Mouse (Mus musculus) lung, postnatal 0 days (tissue): Measurements from ENCODE around the gene Dctpp1.

Experiments
- CTCF ChIP-seq: IDR thresholded peaks from 2 replicates; pipeline ENCODE4 v1.5.1; 2016; ENCODE audit warnings: antibody characterized with exemption, mild to moderate bottlenecking
- EP300 ChIP-seq: IDR thresholded peaks from 2 replicates; pipeline ENCODE4 v1.6.1; 2016; ENCODE audit warnings: antibody characterized with exemption, mild to moderate bottlenecking, control low read depth

DNA sequence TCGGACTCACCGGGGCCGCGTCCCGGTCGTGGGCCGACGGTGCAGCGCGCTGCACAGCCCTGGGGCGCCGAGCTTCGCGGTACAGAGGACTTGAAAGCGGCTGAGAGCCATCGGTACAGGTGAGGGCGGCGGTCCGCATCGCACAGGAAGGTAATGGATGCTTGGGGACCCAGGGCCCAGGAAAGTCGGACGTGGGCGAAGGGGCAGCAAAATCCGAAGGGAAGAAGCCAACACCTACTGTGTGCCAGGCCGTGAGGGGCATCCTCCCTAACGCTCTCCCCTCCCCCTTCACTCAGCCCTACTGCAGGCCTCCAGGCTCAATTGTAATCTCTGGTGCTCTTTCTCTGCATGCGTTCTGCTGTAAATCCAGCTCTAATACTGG is 27.1 kb downstream of the Dctpp1 start:
- TF ChIP-seq CTCF (no peak), EP300 (no peak)
